Mouse (Mus musculus): ENCODE measurements around the gene Rbm17. TPM values are rescaled to one million over a fixed set of nuclear protein-coding genes. Genes with fewer than 3 reads are reported as not detected.

Rbm17 gene
- total RNA-seq, 1 experiment from 2014 or later: 213 TPM

DNA sequence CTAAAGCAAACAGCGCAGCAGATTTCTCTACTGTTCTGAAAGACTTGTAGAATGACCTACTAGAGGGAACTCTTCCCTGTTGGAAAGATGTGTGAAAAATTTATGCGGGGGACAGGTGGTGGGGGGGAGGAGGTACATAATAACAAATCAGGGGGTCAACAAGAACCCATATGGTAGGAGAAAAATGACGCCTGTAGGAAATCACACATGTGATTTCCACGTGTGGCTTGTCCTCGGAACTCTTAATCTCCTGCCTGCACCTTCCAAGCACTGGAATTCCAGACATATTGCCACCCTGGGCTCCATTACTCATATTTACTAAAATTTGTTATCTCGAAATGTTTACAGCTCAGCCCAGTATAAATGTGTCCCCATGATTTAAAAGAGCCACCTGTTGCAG lies 2.2 kb downstream of the Rbm17 start:
- no peak for ATAC-seq (replicated peaks; ENCODE audit: low read depth, poor library complexity, severe bottlenecking)

GRCm38 (mm10) chr2:11597906-11598305 lies 6.0 kb downstream of the Rbm17 start:
- no peak for ATAC-seq (replicated peaks; ENCODE audit: low read depth, poor library complexity, severe bottlenecking)

GRCm38 (mm10) chr2:11596690-11597089 lies 7.3 kb downstream of the Rbm17 start:
- peak; percentile 60 for ATAC-seq (replicated peaks; ENCODE audit: low read depth, poor library complexity, severe bottlenecking)

DNA sequence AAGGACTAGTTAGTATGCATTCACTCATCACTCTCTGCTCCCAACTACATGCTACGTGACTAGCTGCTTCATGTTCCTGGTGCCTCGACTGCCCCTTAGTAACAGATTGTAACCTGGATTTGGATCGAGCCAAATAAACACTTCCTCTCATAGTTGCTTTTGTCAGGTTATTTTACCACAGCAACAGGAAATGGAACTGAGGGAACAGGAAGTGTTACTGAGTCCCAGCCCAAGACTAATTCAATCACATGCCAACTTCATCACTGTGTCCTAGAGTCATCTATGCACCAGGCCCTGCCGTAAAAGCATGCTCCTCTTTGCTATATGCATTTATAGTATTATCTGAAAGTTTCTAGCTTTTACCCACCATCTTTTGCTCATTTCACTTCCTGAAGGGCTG lies 16.0 kb downstream of the Rbm17 start:
- ATAC-seq (replicated peaks; ENCODE audit: low read depth, poor library complexity, severe bottlenecking): no peak

DNA sequence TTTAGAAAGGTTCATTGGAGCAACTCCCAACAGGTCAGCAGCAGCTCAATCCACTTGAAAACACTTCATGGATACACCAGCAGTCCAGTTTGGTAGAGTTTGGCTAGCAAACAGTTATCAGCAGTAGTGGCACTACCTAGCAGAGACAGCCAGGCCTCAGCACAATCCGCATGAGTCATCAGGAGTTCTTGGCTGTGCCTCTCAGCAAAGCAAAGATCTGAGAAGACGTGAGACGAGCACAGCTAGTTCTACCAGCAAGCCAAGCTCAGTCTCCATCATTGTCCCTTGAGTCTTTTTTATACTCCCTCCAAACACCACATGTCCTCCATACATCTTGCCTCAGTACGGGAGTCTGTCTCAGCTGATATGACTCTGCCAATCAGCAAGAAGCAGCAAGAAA lies 24.6 kb downstream of the Rbm17 start:
- ATAC-seq (replicated peaks; ENCODE audit: low read depth, poor library complexity, severe bottlenecking): no peak

GRCm38 (mm10) chr2:11578187-11578586 lies 25.8 kb downstream of the Rbm17 start:
- no peak for ATAC-seq (replicated peaks; ENCODE audit: low read depth, poor library complexity, severe bottlenecking)

- ATAC-seq (replicated peaks; ENCODE audit: low read depth, poor library complexity, severe bottlenecking): no peak
Measured at GRCm38 (mm10) chr2:11573684-11574083, 30.3 kb downstream of the Rbm17 start.

GRCm38 (mm10) chr2:11571004-11571535 lies 32.9 kb downstream of the Rbm17 start:
- ATAC-seq (replicated peaks; ENCODE audit: low read depth, poor library complexity, severe bottlenecking): no peak

- no peak for ATAC-seq (replicated peaks; ENCODE audit: low read depth, poor library complexity, severe bottlenecking)
Measured at GRCm38 (mm10) chr2:11568471-11568870, 35.5 kb downstream of the Rbm17 start.

DNA sequence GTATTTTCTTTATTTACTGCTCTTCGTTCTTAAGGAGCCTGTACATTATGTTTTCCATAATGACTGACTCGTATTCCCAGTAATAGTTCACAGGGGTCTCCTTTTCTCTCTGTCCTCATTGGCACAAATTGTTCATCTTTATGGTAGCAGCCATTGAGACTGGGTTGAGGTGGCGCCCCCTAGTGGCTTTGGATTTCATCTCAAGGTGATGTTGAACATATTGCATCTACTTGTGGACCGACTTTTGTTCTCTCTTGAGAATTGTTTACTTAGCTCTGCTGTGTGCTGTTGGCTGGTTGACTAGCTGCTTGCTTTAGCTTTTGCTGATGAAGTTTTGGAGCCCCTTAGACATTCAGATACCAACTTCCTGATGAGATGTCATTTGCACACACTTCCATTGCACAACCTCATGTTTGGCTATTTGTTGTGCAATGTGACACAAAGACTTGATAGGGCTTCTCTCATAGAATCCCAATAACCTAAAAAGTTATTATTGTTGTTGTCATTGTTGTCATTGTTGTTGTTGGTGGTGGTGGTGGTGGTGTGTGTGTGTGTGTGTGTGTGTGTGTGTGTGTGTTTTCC lies 36.1 kb downstream of the Rbm17 start:
- peak; percentile 33 for ATAC-seq (replicated peaks; ENCODE audit: low read depth, poor library complexity, severe bottlenecking)

- no peak for ATAC-seq (replicated peaks; ENCODE audit: low read depth, poor library complexity, severe bottlenecking)
Measured at GRCm38 (mm10) chr2:11566898-11567297, 37.1 kb downstream of the Rbm17 start.

DNA sequence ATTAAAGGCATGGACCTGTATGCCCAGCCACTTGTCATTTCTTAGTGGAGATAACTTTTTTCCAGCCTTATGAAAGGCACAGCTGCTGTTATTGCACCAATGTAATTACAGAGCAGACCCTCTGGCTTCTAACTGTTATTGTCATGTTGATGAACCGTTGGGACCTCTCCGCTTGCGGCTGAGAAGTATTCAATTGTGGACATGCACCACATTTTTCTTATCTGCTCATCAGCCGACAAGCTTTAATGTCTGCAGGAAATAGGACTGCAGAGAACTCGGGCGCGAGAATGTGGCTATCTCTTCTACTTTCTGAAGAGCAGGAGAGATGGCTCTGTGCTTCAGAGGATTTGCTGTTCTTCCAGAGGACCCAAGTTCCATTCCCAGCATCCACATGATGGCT lies 37.7 kb downstream of the Rbm17 start:
- ATAC-seq (replicated peaks; ENCODE audit: low read depth, poor library complexity, severe bottlenecking): peak; percentile 27; the same call in 1 of the 2 replicates

DNA sequence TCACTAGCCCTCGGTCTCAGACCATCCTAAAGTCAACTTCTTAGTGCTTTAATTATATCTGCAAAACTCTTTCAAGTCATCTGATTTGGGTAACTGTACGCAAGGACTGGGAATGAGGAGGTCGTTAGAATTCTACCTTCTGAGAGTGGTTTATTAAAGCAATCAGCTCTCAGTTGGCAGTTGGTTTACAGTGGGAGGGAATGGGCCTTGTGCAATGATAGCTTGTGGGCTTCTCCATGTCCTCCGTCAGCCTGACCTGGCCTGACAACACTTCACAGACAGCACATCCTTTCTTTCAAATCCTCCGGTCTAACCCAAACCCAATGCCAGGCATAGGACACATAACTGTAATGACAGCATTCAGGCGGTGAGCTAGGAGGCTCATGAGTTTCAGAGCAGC lies 39.2 kb downstream of the Rbm17 start:
- no peak for ATAC-seq (replicated peaks; ENCODE audit: low read depth, poor library complexity, severe bottlenecking)

- ATAC-seq (replicated peaks; ENCODE audit: low read depth, poor library complexity, severe bottlenecking): no peak
Measured at GRCm38 (mm10) chr2:11563256-11563655, 40.7 kb downstream of the Rbm17 start.

DNA sequence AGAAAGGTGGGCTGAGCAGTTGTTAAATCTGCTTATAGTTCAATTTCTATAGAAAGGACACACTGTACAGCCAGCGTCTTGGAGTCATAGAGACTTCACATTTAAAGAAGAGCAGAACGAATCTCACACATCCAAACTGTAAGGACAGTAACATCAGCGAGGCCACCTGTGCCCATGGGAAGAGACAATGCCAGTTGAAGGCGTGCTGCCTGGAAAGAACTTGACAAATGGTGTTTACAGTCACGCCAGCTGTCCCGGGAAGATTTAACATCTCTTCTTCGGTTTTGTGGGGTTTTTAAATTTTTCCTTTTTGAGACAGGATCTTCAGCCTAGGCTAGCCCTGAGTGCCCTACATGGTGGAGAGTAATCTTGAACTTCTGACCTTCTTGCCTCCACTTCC lies 45.3 kb downstream of the Rbm17 start:
- no peak for ATAC-seq (replicated peaks; ENCODE audit: low read depth, poor library complexity, severe bottlenecking)

GRCm38 (mm10) chr2:11557244-11557643 lies 46.7 kb downstream of the Rbm17 start:
- no peak for ATAC-seq (replicated peaks; ENCODE audit: low read depth, poor library complexity, severe bottlenecking)

DNA sequence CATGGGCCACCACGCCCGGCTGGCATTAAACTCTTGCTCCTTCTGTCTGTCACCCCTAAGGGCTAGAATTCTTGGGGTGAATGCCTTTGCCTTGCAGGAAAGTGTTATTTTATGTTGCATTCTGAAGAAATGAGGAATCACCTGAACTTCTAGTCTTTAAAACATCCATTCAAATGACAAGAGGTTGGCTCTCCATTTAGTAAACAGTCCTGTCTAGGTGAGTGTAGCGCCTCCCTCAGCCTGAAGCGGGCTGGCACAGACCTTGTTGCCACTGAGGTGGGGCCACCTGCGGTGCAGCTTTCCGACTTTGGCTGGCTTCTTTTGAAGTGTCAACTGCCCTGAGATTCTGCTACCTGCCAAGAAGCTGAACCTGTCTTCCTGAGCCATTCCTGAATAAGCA lies 48.6 kb downstream of the Rbm17 start:
- ATAC-seq (replicated peaks; ENCODE audit: low read depth, poor library complexity, severe bottlenecking): no peak

DNA sequence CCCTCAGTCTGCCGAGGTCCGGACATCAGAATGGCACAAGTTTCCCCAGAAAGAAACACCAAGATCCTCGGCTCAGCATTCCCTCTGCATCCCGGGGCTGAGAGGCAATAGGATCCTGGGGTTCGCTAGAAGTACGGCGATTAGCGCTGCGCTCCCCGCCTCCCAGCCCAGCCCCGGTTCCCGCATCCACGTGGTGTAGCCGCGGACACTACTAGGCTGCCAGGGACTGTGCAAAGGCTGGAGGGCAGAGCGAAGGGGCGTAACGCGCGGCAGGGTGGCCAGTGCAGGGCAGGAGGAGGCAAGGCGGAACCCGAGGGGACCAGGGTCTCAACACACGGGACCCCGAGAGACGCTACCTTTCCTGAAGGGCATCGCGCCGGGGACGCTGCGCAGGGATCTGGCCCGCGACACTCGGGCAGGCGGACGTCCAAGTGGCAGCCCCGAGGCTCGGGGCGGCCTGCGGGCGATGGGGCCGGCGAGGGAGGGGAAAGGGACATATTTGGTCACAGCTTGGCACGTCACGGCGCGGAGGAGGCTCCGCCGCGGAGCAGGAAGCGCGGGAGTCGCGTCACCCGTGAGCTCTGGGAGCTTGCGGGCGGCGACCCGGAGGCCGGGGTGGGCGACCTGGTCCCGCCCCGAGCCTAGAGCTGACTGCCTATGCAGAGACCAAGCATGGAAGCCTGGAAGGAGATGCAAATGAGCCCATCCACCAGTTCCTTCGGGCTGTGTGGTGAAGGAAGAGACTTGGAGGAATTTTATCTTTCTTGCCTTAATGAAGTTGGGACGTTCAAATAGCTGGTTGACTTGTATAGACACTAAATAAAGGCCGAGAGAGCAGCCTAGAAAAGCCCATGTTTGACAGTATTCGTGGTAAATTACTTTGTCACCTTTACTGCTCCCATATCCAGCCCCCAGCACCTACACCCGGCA lies 50.2 kb downstream of the Rbm17 start, which contains the start of gene Pfkfb3:
Gene Pfkfb3 (minus strand): TSS at position 607 of the 930 bp plus-strand sequence.
- ATAC-seq (replicated peaks; ENCODE audit: low read depth, poor library complexity, severe bottlenecking): peak; percentile 88

GRCm38 (mm10) chr2:11552966-11553451 lies 50.9 kb downstream of the Rbm17 start:
- peak; percentile 14 for ATAC-seq (replicated peaks; ENCODE audit: low read depth, poor library complexity, severe bottlenecking)

DNA sequence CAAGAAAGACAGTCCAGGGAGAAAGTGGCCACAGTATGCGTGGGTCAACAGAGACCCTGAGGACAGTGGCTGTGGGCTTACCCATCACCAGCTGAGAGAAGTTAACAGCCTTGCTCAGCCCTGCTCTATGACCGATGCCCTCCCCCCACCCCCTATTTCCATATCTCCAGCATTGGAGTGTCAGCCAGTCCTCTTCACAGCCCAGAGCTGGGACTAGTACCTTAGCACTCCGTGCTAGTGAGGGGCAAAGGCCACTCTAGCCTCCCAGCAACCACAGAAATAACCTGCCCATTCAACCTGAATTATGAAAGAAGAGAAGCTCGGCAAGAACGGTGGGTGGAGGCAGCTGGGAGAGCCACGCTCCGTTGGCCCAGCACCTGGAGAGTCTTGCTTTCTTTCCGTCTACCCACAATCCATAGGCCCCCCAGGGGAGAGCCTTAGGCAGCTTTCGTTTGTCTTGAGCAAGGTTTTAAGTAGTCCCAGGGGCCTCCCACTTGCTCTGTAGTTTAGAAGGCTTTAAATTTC lies 51.6 kb downstream of the Rbm17 start:
- no peak for ATAC-seq (replicated peaks; ENCODE audit: low read depth, poor library complexity, severe bottlenecking)

DNA sequence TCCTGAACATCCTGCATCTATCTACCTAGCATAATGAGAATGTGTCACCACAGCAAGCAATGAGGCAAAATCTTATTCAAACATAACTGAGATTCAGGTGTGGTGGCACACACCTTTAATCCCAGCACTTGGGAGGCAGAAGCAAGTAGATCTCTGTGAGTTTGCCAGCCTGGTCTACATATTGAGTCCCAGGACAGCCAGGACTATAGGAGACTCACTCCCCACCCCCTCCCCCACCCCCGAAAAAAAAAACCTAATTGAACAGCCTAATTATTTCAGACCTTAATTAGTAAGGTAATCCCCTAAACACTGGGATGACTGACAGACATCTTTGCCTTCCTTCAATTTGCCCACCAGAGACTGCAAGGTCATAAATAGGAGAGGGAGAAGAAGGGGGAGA lies 52.2 kb downstream of the Rbm17 start:
- ATAC-seq (replicated peaks; ENCODE audit: low read depth, poor library complexity, severe bottlenecking): no peak

Data from common myeloid progenitor, adult 5-6 weeks (primary cell).